ENCODE assay signal across 8 mouse cellular contexts in genomic region chr7:16402968-16403948, GRCm38 (mm10). TPM values are rescaled to one million over a fixed set of nuclear protein-coding genes. Genes with fewer than 3 reads are reported as not detected.
DNase-seq lines count a peak whose midpoint lies in the region; ATAC-seq and TF ChIP-seq lines count a peak whose summit lies in the region.

No protein-coding gene starts in this region.

- H3K27me3 ChIP-seq in forebrain, embryonic 12.5 days = no peaks in the 10 kb centered on the region
- H3K27me3 ChIP-seq in midbrain, embryonic 11.5 days (ENCODE audit: control insufficient read depth, insufficient read depth, low read length) = no peaks in the 10 kb centered on the region
- no peaks in the 10 kb centered on the region for H3K27me3 ChIP-seq in stomach, postnatal 0 days (ENCODE audit: control insufficient read depth, insufficient read depth, low read length)

- peak overlapping the region; percentile 97 to 99 for H3K4me3 ChIP-seq in ES-E14 (ENCODE audit: insufficient read depth in 1 of 2, low read depth in 1 of 2, low read length in 2 of 2, poor library complexity in 1 of 2, severe bottlenecking in 1 of 2)
- peak overlapping the region; percentile 89 for H3K4me3 ChIP-seq in forebrain, embryonic 12.5 days (replicated peaks)
- H3K4me3 ChIP-seq in midbrain, embryonic 11.5 days (ENCODE audit: low read depth, low read length) = peak overlapping the region; percentile 89
- peak overlapping the region; percentile 98 for H3K4me3 ChIP-seq in stomach, postnatal 0 days (ENCODE audit: low read depth, low read length)

- H3K27ac ChIP-seq in ES-E14 (ENCODE audit: insufficient read depth, low read depth, low read length, poor library complexity, severe bottlenecking) = peak overlapping the region; percentile 43; the same call in 1 of the 2 replicates
- H3K27ac ChIP-seq in forebrain, embryonic 12.5 days = peak overlapping the region; percentile 100
- peak overlapping the region; percentile 100 for H3K27ac ChIP-seq in midbrain, embryonic 11.5 days (ENCODE audit: low read depth, low read length)
- H3K27ac ChIP-seq in stomach, postnatal 0 days (replicated peaks) = peak overlapping the region; percentile 100

- TF ChIP-seq EP300 in stomach, postnatal 0 days (optimal IDR thresholded peaks at IDR 0.05) = no peak

- peaks cover 11 to 21% of the 10 kb centered on the region in 2 experiments for H3K4me1 ChIP-seq in ES-E14 (ENCODE audit: control insufficient read depth in 2 of 2, insufficient read depth in 2 of 2, low read length in 2 of 2, poor library complexity in 1 of 2)
- peaks cover 42% of the 10 kb centered on the region for H3K4me1 ChIP-seq in forebrain, embryonic 12.5 days
- peaks cover 29% of the 10 kb centered on the region for H3K4me1 ChIP-seq in midbrain, embryonic 11.5 days (ENCODE audit: control insufficient read depth, insufficient read depth, low read length)
- H3K4me1 ChIP-seq in stomach, postnatal 0 days (replicated peaks; ENCODE audit: control insufficient read depth, insufficient read depth) = peaks cover 6% of the 10 kb centered on the region

- 35% methylated on average over 21 of the region's 21 CpGs for WGBS in forebrain, embryonic 12.5 days
- 45% methylated on average over 21 of the region's 21 CpGs for WGBS in midbrain, embryonic 11.5 days
- WGBS in stomach, postnatal 0 days = 12% methylated on average over 21 of the region's 21 CpGs

- peak; percentile 39 for DNase-seq in cerebellum, adult 9-11 months
- DNase-seq in cerebellum, adult 11-12 months = no peak
- DNase-seq in ES-E14 (ENCODE audit: low read depth, low spot score) = no peak
- peak; percentile 27 for DNase-seq in kidney, postnatal 10 days
- DNase-seq in midbrain, embryonic 11.5 days (ENCODE audit: low spot score, missing footprints) = peak; percentile 92
- DNase-seq in stomach, postnatal 0 days (ENCODE audit: low spot score) = peak; percentile 41
- DNase-seq in urinary bladder, adult 18-20 months (ENCODE audit: low spot score in 2 of 2) = no peak

- no peak for TF ChIP-seq CTCF in stomach, postnatal 0 days (IDR thresholded peaks at IDR 0.05; ENCODE audit: low read depth)

- ATAC-seq in forebrain, embryonic 12.5 days (ENCODE audit: low FRiP score) = no peak
- no peak for ATAC-seq in midbrain, embryonic 11.5 days (ENCODE audit: low FRiP score)
- ATAC-seq in stomach, postnatal 0 days (ENCODE audit: low FRiP score, low TSS enrichment) = no peak

- H3K4me2 ChIP-seq in forebrain, embryonic 12.5 days = peak overlapping the region; percentile 80
- H3K4me2 ChIP-seq in midbrain, embryonic 11.5 days = peak overlapping the region; percentile 96
- H3K4me2 ChIP-seq in stomach, postnatal 0 days (replicated peaks; ENCODE audit: low read depth) = peak overlapping the region; percentile 64

- no peaks in the 10 kb centered on the region for H3K9me3 ChIP-seq in ES-E14 (ENCODE audit: control insufficient read depth, insufficient read depth, low read depth, low read length)
- no peaks in the 10 kb centered on the region for H3K9me3 ChIP-seq in forebrain, embryonic 12.5 days
- no peaks in the 10 kb centered on the region for H3K9me3 ChIP-seq in midbrain, embryonic 11.5 days (ENCODE audit: control insufficient read depth, low read length)
- no peaks in the 10 kb centered on the region for H3K9me3 ChIP-seq in stomach, postnatal 0 days (ENCODE audit: control insufficient read depth, low read length)

- H3K36me3 ChIP-seq in ES-E14 (ENCODE audit: control insufficient read depth, insufficient read depth, low read length, poor library complexity, severe bottlenecking) = peaks cover 4% of the 10 kb centered on the region; the same call in 1 of the 2 replicates
- peaks cover 10% of the 10 kb centered on the region for H3K36me3 ChIP-seq in forebrain, embryonic 12.5 days (replicated peaks)
- H3K36me3 ChIP-seq in midbrain, embryonic 11.5 days (ENCODE audit: control insufficient read depth, insufficient read depth, low read length) = no peaks in the 10 kb centered on the region
- H3K36me3 ChIP-seq in stomach, postnatal 0 days (ENCODE audit: control insufficient read depth, insufficient read depth, low read length) = no peaks in the 10 kb centered on the region

- peak overlapping the region; percentile 78 for H3K9ac ChIP-seq in ES-E14 (ENCODE audit: insufficient read depth, low read depth, low read length, poor library complexity, severe bottlenecking)
- H3K9ac ChIP-seq in forebrain, embryonic 12.5 days = peak overlapping the region; percentile 100
- peak overlapping the region; percentile 100 for H3K9ac ChIP-seq in midbrain, embryonic 11.5 days (ENCODE audit: low read length)
- peak overlapping the region; percentile 100 for H3K9ac ChIP-seq in stomach, postnatal 0 days (ENCODE audit: low read length)

- in situ Hi-C loops in ES-E14 (cut with MboI; ENCODE audit: low sequenced_read_pairs in 2 of 2, unreplicated experiment in 2 of 2) = no loop called here

TF ChIP-seq in ES-E14, 5 proteins besides CTCF, POLR2A, EP300 and RAD21:
- no peak for TF ChIP-seq ZC3H11A (IDR thresholded peaks at IDR 0.05; ENCODE audit: borderline replicate concordance, low read depth, low read length)
- no peak for TF ChIP-seq CHD2 (IDR thresholded peaks at IDR 0.05; ENCODE audit: low read depth, low read length)
- no peak for TF ChIP-seq ZNF384 (IDR thresholded peaks at IDR 0.05; ENCODE audit: low read depth, low read length)

RNA-seq across cellular contexts. Expression of gene Zc3h4, which starts 2.5 kb away (rescaled TPM):
- 43.7 and 43.9 TPM in 2 replicates for total RNA-seq in ES-E14 (2012; rRNA removed)
- 25.5 and 27.0 TPM in 2 replicates for polyA plus RNA-seq in forebrain, embryonic 12.5 days (2016; fragmentation: Nextera tagmentation; extraction: Ambion mirVana)
- polyA plus RNA-seq in midbrain, embryonic 11.5 days (2014; fragmentation: Nextera tagmentation; extraction: Ambion mirVana) = 15.5 and 16.1 TPM in 2 replicates
- 5.9 and 6.2 TPM in 2 replicates for polyA plus RNA-seq in stomach, postnatal 0 days (2015; fragmentation: Nextera tagmentation; extraction: Ambion mirVana)

RNA-seq across cellular contexts. Expression of gene Sae1, which starts 15.7 kb away (rescaled TPM):
- total RNA-seq in ES-E14 (2012; rRNA removed) = 163 and 213 TPM in 2 replicates
- polyA plus RNA-seq in forebrain, embryonic 12.5 days (2016; fragmentation: Nextera tagmentation; extraction: Ambion mirVana) = 403 and 415 TPM in 2 replicates
- polyA plus RNA-seq in midbrain, embryonic 11.5 days (2014; fragmentation: Nextera tagmentation; extraction: Ambion mirVana) = 382 and 395 TPM in 2 replicates
- polyA plus RNA-seq in stomach, postnatal 0 days (2015; fragmentation: Nextera tagmentation; extraction: Ambion mirVana) = 119 and 123 TPM in 2 replicates

RNA-seq across cellular contexts. Expression of gene Tmem160, which starts 49.3 kb away (rescaled TPM):
- 82.7 and 117 TPM in 2 replicates for total RNA-seq in ES-E14 (2012; rRNA removed)
- 42.4 and 53.1 TPM in 2 replicates for polyA plus RNA-seq in forebrain, embryonic 12.5 days (2016; fragmentation: Nextera tagmentation; extraction: Ambion mirVana)
- 40.0 and 49.2 TPM in 2 replicates for polyA plus RNA-seq in midbrain, embryonic 11.5 days (2014; fragmentation: Nextera tagmentation; extraction: Ambion mirVana)
- polyA plus RNA-seq in stomach, postnatal 0 days (2015; fragmentation: Nextera tagmentation; extraction: Ambion mirVana) = 71.5 and 75.0 TPM in 2 replicates

Comparison
In these comparisons a context has a peak if more than half of its experiments do, and no peak if none do; other contexts are left out.
1. DNase-seq: peak in cerebellum, adult 9-11 months (single experiment), kidney, postnatal 10 days (single experiment), midbrain, embryonic 11.5 days (single experiment) and stomach, postnatal 0 days (single experiment); none in cerebellum, adult 11-12 months (single experiment), ES-E14 (single experiment) and urinary bladder, adult 18-20 months (0 of 2).
2. H3K27ac ChIP-seq: peak in every context shown above with its lines; median percentile 100 in forebrain, embryonic 12.5 days; 100 in midbrain, embryonic 11.5 days; 100 in stomach, postnatal 0 days; 43 in ES-E14.
3. Peak in every context shown above with its lines, with median percentiles within 50 percentile points of each other: H3K4me3 ChIP-seq, H3K9ac ChIP-seq and H3K4me2 ChIP-seq.